Comparison of ENCODE assay signal across 11 mouse cellular contexts in genomic region chr6:86395021-86395420, GRCm38 (mm10). TPM values are rescaled to one million over a fixed set of nuclear protein-coding genes. Genes with fewer than 3 reads are reported as not detected.
DNase-seq lines count a peak whose midpoint lies in the region; ATAC-seq and TF ChIP-seq lines count a peak whose summit lies in the region.
"Had no signal": no experiment of that assay in that cellular context is flagged by ENCODE, and none has a peak within 500 bp of the region (broad histone marks: within the 10 kb centered on the region; RNA-seq: fewer than 3 reads in every experiment).

No protein-coding gene starts in this region.

- no peak overlapping the region for H3K27ac ChIP-seq in kidney, embryonic 15.5 days
- no peak overlapping the region for H3K27ac ChIP-seq in forebrain, embryonic 12.5 days
- H3K27ac ChIP-seq in limb, embryonic 13.5 days = no peak overlapping the region

- H3K79me2 ChIP-seq in myocyte (ENCODE audit: control insufficient read depth, insufficient read depth) = peaks cover 14% of the 10 kb centered on the region

- no peaks in the 10 kb centered on the region for H3K9me3 ChIP-seq in kidney, embryonic 15.5 days (replicated peaks)
- H3K9me3 ChIP-seq in forebrain, embryonic 12.5 days = no peaks in the 10 kb centered on the region
- 0 out of 2 replicates have a peak, but pooled peaks cover 3% of the 10 kb centered on the region for H3K9me3 ChIP-seq in limb, embryonic 13.5 days
- H3K9me3 ChIP-seq: G1E had no signal

- H3K27me3 ChIP-seq in kidney, embryonic 15.5 days = no peaks in the 10 kb centered on the region
- H3K27me3 ChIP-seq in forebrain, embryonic 12.5 days = 0 out of 2 replicates have a peak, but pooled peaks cover 4% of the 10 kb centered on the region
- H3K27me3 ChIP-seq in limb, embryonic 13.5 days = peaks cover 5% of the 10 kb centered on the region; the same call in 1 of the 2 replicates
- H3K27me3 ChIP-seq in myocyte (ENCODE audit: control insufficient read depth, insufficient read depth, insufficient read length) = no peaks in the 10 kb centered on the region

- H3ac ChIP-seq in myocyte (ENCODE audit: control insufficient read depth, insufficient read length) = no peak overlapping the region

- TF ChIP-seq CTCF in lung, adult 2 months (IDR thresholded peaks at IDR 0.05; ENCODE audit: insufficient read depth, low read length) = no peak

- no peak overlapping the region for H3K4me3 ChIP-seq in kidney, embryonic 15.5 days (replicated peaks)
- H3K4me3 ChIP-seq in forebrain, embryonic 12.5 days (replicated peaks) = peak overlapping the region; percentile 93; the same call in 1 of the 2 replicates
- H3K4me3 ChIP-seq in limb, embryonic 13.5 days = 0 out of 2 replicates have a peak overlapping the region, but pooled peaks have one; percentile 91
- peak overlapping the region; percentile 68 for H3K4me3 ChIP-seq in myocyte
- H3K4me3 ChIP-seq in lung, adult 2 months (replicated peaks; ENCODE audit: extremely low read depth, low read depth, low read length) = no peak overlapping the region

- TF ChIP-seq POLR2A in myocyte (IDR thresholded peaks at IDR 0.05; ENCODE audit: insufficient read length, low read depth) = no peak
- no peak for TF ChIP-seq POLR2A in lung, adult 2 months (IDR thresholded peaks at IDR 0.05; ENCODE audit: borderline replicate concordance, extremely low read depth, low read depth, low read length)

- DNase-seq in kidney, adult 8-10 months = no peak
- DNase-seq in right cerebral cortex, adult 18-20 months = no peak
- DNase-seq in thymus, postnatal 10 days (ENCODE audit: low spot score in 2 of 2) = no peak
- no peak for DNase-seq in lung, adult 2 months
- DNase-seq: kidney, postnatal 36 days; thymus, postnatal 36 days had no signal

- no peak for ATAC-seq in kidney, embryonic 15.5 days (replicated peaks; ENCODE audit: low FRiP score)
- no peak for ATAC-seq in forebrain, embryonic 12.5 days (ENCODE audit: low FRiP score)
- no peak for ATAC-seq in limb, embryonic 13.5 days (ENCODE audit: low FRiP score, low read depth)

- 89% methylated on average over 9 of the region's 9 CpGs for WGBS in kidney, embryonic 15.5 days
- WGBS in forebrain, embryonic 12.5 days = 90% methylated on average over 9 of the region's 9 CpGs
- WGBS in limb, embryonic 13.5 days = 84% methylated on average over 9 of the region's 9 CpGs
- 88% methylated on average over 9 of the region's 9 CpGs for WGBS in lung, adult 2 months

- peaks cover 39% of the 10 kb centered on the region for H3K36me3 ChIP-seq in kidney, embryonic 15.5 days
- H3K36me3 ChIP-seq in forebrain, embryonic 12.5 days (replicated peaks) = peaks cover 37% of the 10 kb centered on the region
- H3K36me3 ChIP-seq in limb, embryonic 13.5 days = peaks cover 37% of the 10 kb centered on the region
- H3K36me3 ChIP-seq in myocyte (ENCODE audit: control insufficient read depth, insufficient read depth) = peaks cover 10% of the 10 kb centered on the region

- H3K4me1 ChIP-seq in kidney, embryonic 15.5 days = peaks cover 23% of the 10 kb centered on the region
- peaks cover 32% of the 10 kb centered on the region for H3K4me1 ChIP-seq in forebrain, embryonic 12.5 days
- peaks cover 20% of the 10 kb centered on the region for H3K4me1 ChIP-seq in limb, embryonic 13.5 days
- H3K4me1 ChIP-seq in lung, adult 2 months (ENCODE audit: control insufficient read depth, insufficient read depth, low read length) = 0 out of 2 replicates have a peak, but pooled peaks cover 3% of the 10 kb centered on the region

- peak overlapping the region; percentile 84 for H3K4me2 ChIP-seq in kidney, embryonic 15.5 days
- H3K4me2 ChIP-seq in forebrain, embryonic 12.5 days = peak overlapping the region; percentile 88
- peak overlapping the region; percentile 90 for H3K4me2 ChIP-seq in limb, embryonic 13.5 days (replicated peaks)
- peak overlapping the region; percentile 9 for H3K4me2 ChIP-seq in myocyte (ENCODE audit: low read depth)

- H3K9ac ChIP-seq in kidney, embryonic 15.5 days = no peak overlapping the region
- H3K9ac ChIP-seq in forebrain, embryonic 12.5 days = peak overlapping the region; percentile 91
- peak overlapping the region; percentile 84; the same call in 1 of the 2 replicates for H3K9ac ChIP-seq in limb, embryonic 13.5 days

TF ChIP-seq in myocyte, 11 proteins besides CTCF, POLR2A, EP300 and RAD21:
- TF ChIP-seq E2F4 (IDR thresholded peaks at IDR 0.05; ENCODE audit: insufficient read depth) (no peak), MAX (IDR thresholded peaks at IDR 0.05; ENCODE audit: low read depth) (no peak), TCF12 (IDR thresholded peaks at IDR 0.05; ENCODE audit: insufficient read depth, poor library complexity, severe bottlenecking) (no peak), CEBPB (IDR thresholded peaks at IDR 0.05; ENCODE audit: insufficient read depth, poor library complexity, severe bottlenecking) (no peak), TCF3 (IDR thresholded peaks at IDR 0.05; ENCODE audit: insufficient read length, low read depth) (no peak), MYOG (IDR thresholded peaks at IDR 0.05; ENCODE audit: control insufficient read depth in 1 of 3, insufficient read depth in 1 of 3, insufficient read length in 2 of 3, low read depth in 2 of 3) (no peak), REST (IDR thresholded peaks at IDR 0.05; ENCODE audit: insufficient read depth, insufficient read length) (no peak), USF1 (IDR thresholded peaks at IDR 0.05; ENCODE audit: low read depth) (no peak), POLR2AphosphoS2 (IDR thresholded peaks at IDR 0.05; ENCODE audit: insufficient read length, low read depth) (no peak), MYOD1 (IDR thresholded peaks at IDR 0.05; ENCODE audit: control insufficient read depth in 1 of 3, insufficient read length in 2 of 3, low read depth in 2 of 3) (no peak), SRF (IDR thresholded peaks at IDR 0.05; ENCODE audit: control insufficient read depth, insufficient read length, low read depth) (no peak)

RNA-seq across cellular contexts. Expression of gene Pcyox1, which starts 1.9 kb away (rescaled TPM):
- 97.6 and 99.1 TPM in 2 replicates for polyA plus RNA-seq in kidney, embryonic 15.5 days (2015; fragmentation: Nextera tagmentation; extraction: Ambion mirVana)
- 99.8 and 106 TPM in 2 replicates for polyA plus RNA-seq in forebrain, embryonic 12.5 days (2016; fragmentation: Nextera tagmentation; extraction: Ambion mirVana)
- 85.9 and 86.3 TPM in 2 replicates for polyA plus RNA-seq in limb, embryonic 13.5 days (2015; fragmentation: Nextera tagmentation; extraction: Ambion mirVana)
- polyA plus RNA-seq in myocyte (2012; fragmentation: generic; extraction: Trizol) = 25.1 TPM
- 25.6 and 28.6 TPM in 2 replicates for polyA plus RNA-seq in lung, adult 2 months (2012; rRNA removed)

RNA-seq across cellular contexts. Expression of gene Tia1, which starts 9.0 kb away (rescaled TPM):
- polyA plus RNA-seq in kidney, embryonic 15.5 days (2015; fragmentation: Nextera tagmentation; extraction: Ambion mirVana) = 218 and 219 TPM in 2 replicates
- 337 and 341 TPM in 2 replicates for polyA plus RNA-seq in forebrain, embryonic 12.5 days (2016; fragmentation: Nextera tagmentation; extraction: Ambion mirVana)
- polyA plus RNA-seq in limb, embryonic 13.5 days (2015; fragmentation: Nextera tagmentation; extraction: Ambion mirVana) = 286 and 293 TPM in 2 replicates
- polyA plus RNA-seq in myocyte (2012; fragmentation: generic; extraction: Trizol) = 12.8 TPM
- 12.8 and 22.0 TPM in 2 replicates for polyA plus RNA-seq in lung, adult 2 months (2012; rRNA removed)

RNA-seq across cellular contexts. Expression of gene Snrpg, which starts 23.9 kb away (rescaled TPM):
- 665 and 702 TPM in 2 replicates for polyA plus RNA-seq in kidney, embryonic 15.5 days (2015; fragmentation: Nextera tagmentation; extraction: Ambion mirVana)
- polyA plus RNA-seq in forebrain, embryonic 12.5 days (2016; fragmentation: Nextera tagmentation; extraction: Ambion mirVana) = 641 and 720 TPM in 2 replicates
- polyA plus RNA-seq in limb, embryonic 13.5 days (2015; fragmentation: Nextera tagmentation; extraction: Ambion mirVana) = 660 and 699 TPM in 2 replicates
- 188 TPM for polyA plus RNA-seq in myocyte (2012; fragmentation: generic; extraction: Trizol)
- polyA plus RNA-seq in lung, adult 2 months (2012; rRNA removed) = 30.3 and 36.8 TPM in 2 replicates

RNA-seq across cellular contexts. Expression of gene Fam136a, which starts 29.6 kb away (rescaled TPM):
- polyA plus RNA-seq in kidney, embryonic 15.5 days (2015; fragmentation: Nextera tagmentation; extraction: Ambion mirVana) = 145 and 148 TPM in 2 replicates
- polyA plus RNA-seq in forebrain, embryonic 12.5 days (2016; fragmentation: Nextera tagmentation; extraction: Ambion mirVana) = 118 and 131 TPM in 2 replicates
- polyA plus RNA-seq in limb, embryonic 13.5 days (2015; fragmentation: Nextera tagmentation; extraction: Ambion mirVana) = 133 and 136 TPM in 2 replicates
- 30.8 TPM for polyA plus RNA-seq in myocyte (2012; fragmentation: generic; extraction: Trizol)
- 8.3 and 8.5 TPM in 2 replicates for polyA plus RNA-seq in lung, adult 2 months (2012; rRNA removed)

RNA-seq across cellular contexts. Expression of gene Gm44790, which starts 31.4 kb away (rescaled TPM):
- polyA plus RNA-seq in kidney, embryonic 15.5 days (2015; fragmentation: Nextera tagmentation; extraction: Ambion mirVana) = 0.43 and 0.51 TPM in 2 replicates
- polyA plus RNA-seq in forebrain, embryonic 12.5 days (2016; fragmentation: Nextera tagmentation; extraction: Ambion mirVana) = not detected in 2 replicates
- polyA plus RNA-seq in limb, embryonic 13.5 days (2015; fragmentation: Nextera tagmentation; extraction: Ambion mirVana) = 1.3 TPM in 1 of 2 replicates, not detected in the other
- polyA plus RNA-seq in myocyte (2012; fragmentation: generic; extraction: Trizol) = not detected
- polyA plus RNA-seq in lung, adult 2 months (2012; rRNA removed) = 6.9 and 9.6 TPM in 2 replicates

Comparison
In these comparisons a context has a peak if more than half of its experiments do, and no peak if none do; other contexts are left out.
1. H3K4me2 ChIP-seq: peak in every context shown above with its lines; median percentile 90 in limb, embryonic 13.5 days; 88 in forebrain, embryonic 12.5 days; 84 in kidney, embryonic 15.5 days; 9 in myocyte.
2. H3K4me3 ChIP-seq: peak in forebrain, embryonic 12.5 days (single experiment), limb, embryonic 13.5 days (single experiment) and myocyte (single experiment); none in kidney, embryonic 15.5 days (single experiment) and lung, adult 2 months (single experiment).